Mouse (Mus musculus) hindlimb bud, embryonic 11.5 days (tissue): Measurements from ENCODE around the gene Baz2a.
"Not testable (repeated sequence)": the region's sequence is repeated elsewhere in the genome, so short reads cannot be mapped to it uniquely, and the experiment has no call there.

ENCODE experiments used
- DNase-seq: peaks from one replicate; pipeline ENCODE4 v3.0.0-alpha.2; 2012; ENCODE audit warnings: low read depth, low spot score; ENCODE audit errors: extremely low spot score

Gene Baz2a

GRCm38 (mm10) chr10:128081807-128082476 lies 9.4 kb upstream of the Baz2a start:
- no peak for DNase-seq

DNA sequence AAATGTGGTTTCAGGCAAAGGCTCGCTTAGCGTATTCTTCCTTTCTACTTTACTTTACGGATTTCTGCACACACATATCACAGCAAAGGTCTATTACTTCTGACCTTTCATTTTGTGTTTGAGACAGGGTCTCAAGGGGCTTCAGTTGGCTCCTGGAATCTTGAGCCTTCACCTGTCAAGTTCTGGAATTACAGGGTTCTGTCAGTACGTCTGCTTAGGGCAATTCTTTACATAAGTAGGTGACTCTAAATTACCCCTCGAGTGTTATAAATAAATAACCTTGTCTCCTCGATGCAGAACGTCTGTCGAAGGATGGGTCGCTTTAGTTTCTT lies 8.9 kb upstream of the Baz2a start:
- no peak for DNase-seq

GRCm38 (mm10) chr10:128082880-128083421 lies 8.4 kb upstream of the Baz2a start, which contains the start of gene Atp5b:
Gene Atp5b, plus strand, starts transcription at chr10:128083273.
- DNase-seq: peak; percentile 100

DNA sequence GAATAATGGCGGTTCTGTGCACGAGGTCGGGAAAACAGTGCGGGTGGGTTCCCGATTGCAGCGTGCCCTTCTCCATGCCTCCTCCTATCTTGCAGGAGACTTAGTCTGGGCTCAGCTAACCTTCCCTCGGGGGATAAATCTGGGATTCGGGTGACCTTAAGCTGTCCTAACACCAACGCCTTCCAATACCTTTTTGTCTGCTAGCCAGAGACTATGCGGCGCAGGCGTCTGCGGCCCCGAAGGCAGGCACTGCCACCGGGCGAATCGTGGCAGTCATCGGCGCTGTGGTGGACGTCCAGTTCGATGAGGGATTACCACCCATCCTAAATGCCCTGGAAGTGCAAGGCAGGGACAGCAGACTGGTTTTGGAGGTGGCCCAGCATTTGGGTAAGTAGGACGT lies 7.7 kb upstream of the Baz2a start:
- DNase-seq: no peak

- DNase-seq: no peak
These were observed 7.2 kb upstream of the Baz2a start for GRCm38 (mm10) chr10:128084160-128084559.

GRCm38 (mm10) chr10:128086391-128086790 lies 5.0 kb upstream of the Baz2a start:
- no peak for DNase-seq

GRCm38 (mm10) chr10:128087216-128087615 lies 4.2 kb upstream of the Baz2a start:
- not testable (repeated sequence) for DNase-seq

- DNase-seq: no peak
These were observed 3.2 kb upstream of the Baz2a start for GRCm38 (mm10) chr10:128088181-128088580.

DNA sequence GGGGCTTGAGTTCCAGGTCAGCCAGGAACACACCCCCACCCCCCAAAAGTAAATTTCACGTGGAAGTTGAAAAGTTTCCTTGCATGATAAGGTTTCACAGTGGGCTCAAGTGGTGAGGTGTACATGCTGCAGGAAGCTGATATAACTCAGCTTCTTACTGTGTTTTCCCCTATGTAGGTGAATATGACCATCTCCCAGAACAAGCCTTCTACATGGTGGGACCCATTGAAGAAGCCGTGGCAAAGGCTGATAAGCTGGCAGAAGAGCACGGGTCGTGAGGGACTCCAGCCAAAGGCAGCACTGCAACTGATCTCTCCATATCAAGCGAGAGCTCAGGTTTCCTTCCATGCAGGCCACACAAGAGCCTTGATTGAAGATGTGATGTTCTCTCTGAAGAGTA lies 1.5 kb upstream of the Baz2a start:
- no peak for DNase-seq

DNA sequence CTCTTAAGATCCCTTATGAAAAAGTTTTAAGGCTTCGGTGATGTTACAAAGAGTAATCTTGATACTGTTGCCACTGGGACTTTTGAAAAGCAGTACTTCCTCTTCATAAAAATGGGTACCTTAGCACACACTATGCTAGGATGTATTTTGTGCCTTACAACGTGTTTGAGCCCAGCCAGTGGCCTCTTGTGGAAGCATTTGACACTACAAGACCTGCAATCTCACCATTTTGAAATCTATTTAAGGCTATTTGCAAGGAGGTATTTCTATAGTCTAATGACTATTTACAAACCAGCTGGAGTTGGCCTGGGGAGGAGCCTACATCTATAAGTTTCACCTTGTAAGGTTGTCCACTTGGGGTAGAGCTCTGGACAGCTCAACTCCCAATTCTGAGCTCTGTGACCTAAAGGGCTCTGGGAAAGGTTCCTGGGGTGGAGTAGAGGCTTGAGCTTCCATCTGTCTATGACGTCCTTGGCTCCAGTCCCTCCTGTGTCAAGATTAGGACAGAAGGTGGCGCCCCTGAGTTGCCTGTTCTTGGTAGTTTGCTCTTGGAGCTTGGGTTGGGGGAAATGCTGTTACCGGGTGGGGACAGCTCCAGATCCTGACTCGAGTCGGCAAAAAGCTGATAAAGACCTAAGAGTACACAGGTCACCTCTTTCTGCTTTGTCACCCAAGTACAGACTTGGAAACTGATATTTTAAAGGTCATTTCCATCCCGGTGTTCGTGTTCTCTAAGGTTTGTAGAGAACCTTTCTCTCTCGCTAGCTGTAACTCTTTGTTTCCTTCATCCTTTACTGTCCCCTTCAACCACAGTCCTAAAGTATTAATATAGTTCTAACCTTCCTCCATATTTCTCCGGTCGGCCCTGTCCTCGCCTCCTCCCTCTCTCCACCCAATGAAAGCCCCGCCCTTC lies 470 bp upstream of the Baz2a start:
- peak; percentile 90 for DNase-seq

GRCm38 (mm10) chr10:128092506-128093495 lies 1.4 kb downstream of the Baz2a start:
- no peak for DNase-seq

DNA sequence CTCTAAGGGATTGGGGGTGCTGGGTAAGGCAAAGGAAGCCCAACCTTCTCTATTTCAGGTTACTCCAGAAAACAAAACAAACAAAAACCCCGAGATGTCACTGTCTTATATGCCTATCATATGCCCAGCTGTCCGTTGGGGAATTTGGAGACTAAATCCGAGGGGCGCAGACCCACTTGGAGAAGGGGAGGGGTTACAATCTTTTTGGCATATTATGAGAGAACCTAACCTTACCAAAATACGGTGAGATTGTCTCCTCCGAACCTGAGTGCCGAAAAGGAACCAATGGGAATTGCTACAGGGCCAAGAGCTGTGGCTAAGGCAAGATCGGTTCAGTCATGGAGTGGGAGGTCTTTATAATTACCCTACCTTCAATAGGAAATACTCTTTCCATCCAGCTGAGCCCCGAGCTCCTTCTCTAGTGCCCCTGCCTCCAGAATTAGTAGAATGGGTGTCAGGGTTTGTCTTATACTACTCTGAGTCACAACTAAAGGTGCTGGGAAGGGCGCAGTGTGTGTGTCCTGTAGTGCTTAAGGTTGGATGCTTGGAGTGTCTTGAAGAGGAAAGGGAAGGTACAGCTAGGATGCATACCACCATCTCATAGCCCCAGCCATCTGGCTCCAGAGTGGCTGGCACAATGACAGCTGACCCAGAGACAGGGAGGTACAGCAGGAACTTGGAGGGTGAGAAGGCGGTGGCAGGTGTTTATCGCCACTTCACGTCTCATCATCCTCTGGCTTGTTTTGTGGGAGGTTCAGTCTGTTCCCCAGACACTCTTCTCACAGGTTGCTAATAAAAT lies 2.3 kb downstream of the Baz2a start:
- DNase-seq: no peak

DNA sequence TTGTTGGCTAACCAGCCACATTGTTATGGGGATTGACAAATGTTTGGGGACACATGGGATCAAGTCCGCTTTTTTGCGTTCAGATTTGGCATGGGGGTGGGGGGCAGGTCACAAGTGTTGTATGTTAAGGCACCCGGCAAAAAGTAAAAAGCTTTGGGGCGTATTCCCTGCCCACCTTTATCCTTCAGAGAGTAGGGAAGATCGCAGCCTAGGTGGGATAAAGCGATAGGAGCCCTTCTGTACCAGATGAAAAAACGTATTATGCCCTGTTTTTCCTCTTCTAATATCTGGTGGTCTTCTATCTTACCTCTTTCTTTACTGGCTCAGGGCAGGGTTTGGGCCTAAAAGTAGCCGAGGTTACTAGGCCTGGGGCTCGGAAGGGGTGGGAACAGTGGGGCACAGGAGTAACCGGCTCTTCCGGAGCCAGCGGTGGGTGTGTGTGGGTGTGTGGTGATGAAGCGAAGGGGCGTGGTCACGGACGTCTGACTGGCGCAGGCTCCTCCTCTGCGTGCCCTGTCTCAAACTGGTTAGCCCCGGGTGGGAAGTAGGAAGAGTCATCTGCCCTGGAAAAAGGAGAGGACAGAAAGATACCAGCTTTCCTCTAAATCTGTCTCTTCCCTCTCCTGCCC lies 3.1 kb downstream of the Baz2a start:
- no peak for DNase-seq

DNA sequence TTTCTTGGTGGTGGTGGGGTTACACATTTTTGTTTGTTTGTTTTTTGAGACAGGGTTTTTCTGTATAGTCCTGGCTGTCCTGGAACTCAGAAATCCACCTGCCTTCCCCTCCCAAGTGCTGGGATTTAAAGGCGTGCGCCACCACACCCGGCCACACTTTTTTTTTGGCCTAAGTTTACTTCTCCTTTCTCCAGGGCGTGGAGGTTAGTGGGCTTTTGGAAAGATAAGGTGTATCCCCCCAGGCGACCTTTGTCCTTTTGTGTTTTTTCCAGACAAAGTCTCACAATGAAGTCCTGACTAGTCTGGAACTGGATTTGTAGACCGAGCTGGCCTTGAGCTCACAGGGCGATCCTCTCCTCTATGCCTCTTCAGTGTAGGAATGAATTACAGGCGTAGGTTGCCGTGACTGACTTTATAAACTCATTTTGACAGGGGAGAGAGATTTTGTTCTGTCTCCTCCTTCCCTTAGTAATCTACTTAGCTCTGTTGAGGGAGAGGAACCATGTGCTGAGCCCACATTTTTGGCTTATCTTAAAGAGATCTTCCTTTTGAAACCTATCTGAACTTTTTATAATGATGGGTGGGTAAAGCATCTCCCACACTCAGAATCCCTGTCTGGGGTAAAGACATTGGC lies 3.7 kb downstream of the Baz2a start:
- no peak for DNase-seq

DNA sequence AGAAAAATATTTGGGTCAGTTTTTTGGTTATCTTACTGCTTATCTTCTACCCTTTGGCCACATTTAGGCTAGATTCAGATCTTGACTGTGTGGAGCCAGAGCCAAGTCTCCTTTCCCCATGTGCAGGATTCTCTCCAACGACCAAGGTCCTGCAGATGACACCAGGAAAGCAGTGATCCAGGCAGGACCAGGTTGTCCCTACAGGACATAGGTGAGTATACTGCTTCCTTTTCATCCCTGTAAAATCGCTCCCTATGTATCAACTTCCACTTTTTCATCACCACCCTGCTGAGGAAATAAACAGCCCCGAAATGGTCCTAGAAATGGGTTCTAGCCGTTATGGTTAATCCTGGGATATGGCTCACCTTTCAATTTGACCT lies 4.9 kb downstream of the Baz2a start:
- no peak for DNase-seq

- peak; percentile 66 for DNase-seq
These were observed 5.6 kb downstream of the Baz2a start for GRCm38 (mm10) chr10:128096693-128097586.

DNA sequence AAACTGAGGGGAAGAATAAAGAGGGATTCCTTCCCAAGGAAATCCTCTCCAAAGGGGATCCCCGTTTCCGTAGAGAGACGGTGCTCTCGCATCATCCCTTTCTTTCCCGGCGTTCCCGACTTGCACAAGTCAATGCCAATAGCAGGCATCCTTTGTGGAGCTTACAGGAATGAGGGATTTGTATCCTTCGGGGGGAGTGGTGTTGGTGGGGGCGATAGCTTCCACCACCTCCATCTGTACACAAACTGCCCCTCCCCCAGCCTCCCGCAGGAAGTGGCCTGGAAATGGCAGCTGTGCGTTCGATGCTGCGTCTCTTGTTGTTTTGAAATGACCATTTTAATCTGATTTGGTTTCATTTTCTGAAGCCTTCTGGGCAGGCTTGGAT lies 6.2 kb downstream of the Baz2a start:
- DNase-seq: no peak

DNA sequence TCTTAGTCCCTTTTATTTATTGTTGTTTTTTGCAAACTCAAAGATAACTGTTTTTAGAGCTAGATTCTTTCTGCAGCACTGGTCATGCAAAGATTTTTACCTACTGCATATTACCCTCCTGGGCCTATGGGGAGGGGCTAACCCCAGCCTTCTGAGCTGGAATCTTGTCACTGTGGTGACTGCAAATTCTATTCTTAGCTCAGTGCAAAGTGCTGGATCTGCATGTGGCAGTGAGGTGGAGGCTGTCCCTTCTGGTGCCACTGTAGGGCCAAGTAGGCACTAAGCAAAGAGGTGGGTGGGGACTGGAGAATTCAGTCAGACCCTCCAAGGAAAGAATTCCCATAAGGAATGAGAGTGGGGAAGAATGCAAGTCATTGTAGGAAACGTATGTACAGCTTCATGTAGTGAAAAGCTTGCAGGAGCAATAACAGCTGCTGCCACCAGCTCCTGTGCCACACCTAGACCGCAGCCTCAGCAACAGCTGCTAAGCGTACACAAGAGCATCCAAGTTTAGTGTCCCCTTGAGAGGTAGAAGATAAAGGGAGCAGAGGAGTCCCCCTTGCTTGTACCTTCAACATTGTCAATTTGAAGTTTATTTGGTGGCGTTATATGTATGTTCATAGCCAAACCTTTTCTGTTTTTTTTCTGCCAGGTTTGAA lies 18.9 kb downstream of the Baz2a start:
- no peak for DNase-seq
